Comparison of ENCODE assay signal across 17 mouse cellular contexts in genomic region chr9:120449696-120450329, GRCm38 (mm10).
"Had no signal": no experiment of that assay in that cellular context is flagged by ENCODE, and none has a peak within 500 bp of the region (broad histone marks: within the 10 kb centered on the region; RNA-seq: fewer than 3 reads in every experiment).

No protein-coding gene starts in this region.

- H3K4me1 ChIP-seq: limb, embryonic 15.5 days; liver, embryonic 12.5 days; neural tube, embryonic 13.5 days had no signal

- H3K9me3 ChIP-seq: limb, embryonic 15.5 days; liver, embryonic 12.5 days; midbrain, embryonic 12.5 days; neural tube, embryonic 13.5 days had no signal

- H3K4me3 ChIP-seq: limb, embryonic 15.5 days; liver, embryonic 12.5 days; midbrain, embryonic 12.5 days; neural tube, embryonic 13.5 days had no signal

- H3K9ac ChIP-seq: limb, embryonic 15.5 days; liver, embryonic 12.5 days; lung, embryonic 14.5 days; midbrain, embryonic 12.5 days; neural tube, embryonic 13.5 days had no signal

- ATAC-seq: liver, embryonic 12.5 days; midbrain, embryonic 16.5 days had no signal

- H3K27ac ChIP-seq: limb, embryonic 15.5 days; liver, embryonic 12.5 days; midbrain, embryonic 12.5 days; neural tube, embryonic 13.5 days had no signal

- H3K36me3 ChIP-seq: limb, embryonic 15.5 days; liver, embryonic 12.5 days; midbrain, embryonic 12.5 days; neural tube, embryonic 13.5 days had no signal

- H3K4me2 ChIP-seq: limb, embryonic 15.5 days; liver, embryonic 12.5 days; lung, embryonic 14.5 days; midbrain, embryonic 12.5 days; neural tube, embryonic 13.5 days had no signal

- DNase-seq: kidney, adult 11 months; kidney, adult 9 months; kidney, postnatal 10 days; kidney, postnatal 4 days; lung, embryonic 14.5 days; lung, postnatal 10 days; lung, postnatal 4 days; retina, postnatal 1 day; right cerebral cortex, postnatal 4 days; spleen, adult 18-20 months; thymus, adult 2 months; thymus, postnatal 25 days had no signal

- H3K27me3 ChIP-seq: limb, embryonic 15.5 days; liver, embryonic 12.5 days; midbrain, embryonic 12.5 days; neural tube, embryonic 13.5 days had no signal
